Mouse (Mus musculus) layer of hippocampus, adult 9-11 months (tissue): ENCODE measurements around the gene Hjurp.

Experiments used
- DNase-seq: peaks from one replicate; pipeline ENCODE4 v3.0.0; 2022

Hjurp gene

GRCm38 (mm10) chr1:88219054-88219453 lies 58.4 kb downstream of the Hjurp start:
- DNase-seq: no peak

DNA sequence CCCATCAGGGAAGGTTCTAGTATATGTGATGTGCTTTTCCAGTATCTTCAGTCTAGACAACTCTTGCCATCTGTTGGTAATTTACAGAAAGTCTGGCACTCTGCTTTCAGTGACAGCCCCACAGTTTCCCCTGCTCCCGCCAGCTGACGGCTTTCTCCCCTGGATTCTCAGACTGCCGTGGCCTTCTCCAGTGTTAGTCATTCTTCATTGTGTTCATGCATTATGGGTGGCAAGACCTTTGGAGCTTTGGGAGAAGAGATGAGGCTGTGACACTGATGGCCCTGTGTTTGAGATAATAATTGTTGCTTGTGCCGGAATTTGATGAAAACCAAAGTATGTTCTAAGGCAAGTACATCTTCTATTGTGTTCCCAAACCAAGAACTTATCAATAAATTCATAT lies 58.8 kb downstream of the Hjurp start:
- DNase-seq: no peak

DNA sequence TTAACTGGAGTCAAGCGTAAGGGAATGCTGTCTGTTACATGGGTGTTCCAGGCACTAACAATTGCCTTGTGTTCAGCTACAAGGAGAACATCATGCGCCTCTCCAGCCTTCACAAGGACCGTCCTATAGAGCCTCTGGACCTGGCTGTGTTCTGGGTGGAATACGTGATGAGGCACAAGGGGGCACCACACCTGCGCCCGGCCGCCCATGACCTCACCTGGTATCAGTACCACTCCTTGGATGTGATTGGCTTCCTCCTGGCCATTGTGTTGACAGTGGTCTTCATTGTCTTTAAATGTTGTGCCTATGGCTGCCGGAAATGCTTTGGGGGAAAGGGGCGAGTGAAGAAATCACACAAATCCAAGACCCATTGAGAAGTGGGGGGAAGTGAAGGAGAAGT lies 59.4 kb downstream of the Hjurp start:
- DNase-seq: no peak

- DNase-seq: no peak
Observed at GRCm38 (mm10) chr1:88217576-88217975, 59.9 kb downstream of the Hjurp start.

DNA sequence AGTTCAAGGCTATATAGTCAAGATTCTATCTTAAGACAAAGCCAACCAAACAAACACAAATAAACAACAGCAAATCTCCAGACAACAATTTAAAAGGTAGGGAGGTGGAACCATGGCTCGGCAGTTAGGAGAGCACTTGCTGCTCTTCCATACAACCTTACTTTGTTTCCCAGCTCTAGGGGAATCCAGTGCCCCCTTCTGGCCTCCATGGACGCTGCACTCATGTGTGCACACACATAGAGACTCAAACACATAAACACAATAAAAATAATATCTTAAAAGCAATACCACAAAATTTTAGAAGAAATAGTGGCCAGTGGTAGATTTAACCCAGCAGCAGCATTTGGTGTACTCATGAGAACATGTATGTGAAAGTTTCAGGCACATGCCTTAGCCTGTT lies 60.3 kb downstream of the Hjurp start:
- DNase-seq: no peak

GRCm38 (mm10) chr1:88216551-88216950 lies 60.9 kb downstream of the Hjurp start:
- DNase-seq: no peak

DNA sequence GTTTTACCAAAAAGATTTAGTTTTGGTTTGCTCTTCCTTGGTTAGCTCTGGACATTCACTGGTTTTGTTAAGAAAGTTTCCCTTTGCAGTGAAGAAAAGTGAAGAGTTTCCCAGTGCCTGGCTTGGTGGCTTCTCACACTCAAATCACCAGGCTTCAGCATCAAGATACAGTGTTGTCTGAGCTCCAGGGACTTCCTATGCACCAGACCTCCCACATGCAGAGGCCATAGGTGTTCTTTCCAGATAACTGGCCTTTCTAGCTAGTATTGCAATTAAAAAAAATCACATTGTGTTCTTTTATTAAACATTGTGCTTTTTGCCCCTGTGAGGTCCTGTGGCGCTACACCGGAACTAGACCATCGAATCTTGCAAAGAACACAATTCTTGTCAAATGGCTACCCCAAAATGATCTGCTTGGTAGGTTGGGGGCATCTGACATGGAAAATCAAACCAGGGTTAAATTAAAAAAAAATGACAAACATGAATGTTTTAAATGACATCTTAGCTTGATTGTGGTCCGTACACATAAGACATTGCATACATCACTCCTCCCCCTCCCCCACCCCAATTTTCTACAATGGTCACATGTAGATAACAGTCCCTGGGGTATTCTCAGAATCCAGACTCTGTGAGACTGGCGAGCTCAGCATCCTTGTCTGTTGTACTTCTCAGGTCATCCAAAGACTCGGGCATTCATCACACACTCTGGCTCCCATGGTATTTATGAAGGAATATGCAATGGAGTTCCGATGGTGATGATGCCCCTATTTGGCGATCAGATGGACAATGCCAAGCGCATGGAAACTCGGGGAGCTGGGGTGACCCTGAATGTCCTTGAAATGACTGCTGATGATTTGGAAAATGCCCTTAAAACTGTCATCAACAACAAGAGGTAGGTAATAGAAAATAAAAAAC lies 61.7 kb downstream of the Hjurp start:
- DNase-seq: no peak

GRCm38 (mm10) chr1:88214462-88214952 lies 62.9 kb downstream of the Hjurp start:
- DNase-seq: no peak

DNA sequence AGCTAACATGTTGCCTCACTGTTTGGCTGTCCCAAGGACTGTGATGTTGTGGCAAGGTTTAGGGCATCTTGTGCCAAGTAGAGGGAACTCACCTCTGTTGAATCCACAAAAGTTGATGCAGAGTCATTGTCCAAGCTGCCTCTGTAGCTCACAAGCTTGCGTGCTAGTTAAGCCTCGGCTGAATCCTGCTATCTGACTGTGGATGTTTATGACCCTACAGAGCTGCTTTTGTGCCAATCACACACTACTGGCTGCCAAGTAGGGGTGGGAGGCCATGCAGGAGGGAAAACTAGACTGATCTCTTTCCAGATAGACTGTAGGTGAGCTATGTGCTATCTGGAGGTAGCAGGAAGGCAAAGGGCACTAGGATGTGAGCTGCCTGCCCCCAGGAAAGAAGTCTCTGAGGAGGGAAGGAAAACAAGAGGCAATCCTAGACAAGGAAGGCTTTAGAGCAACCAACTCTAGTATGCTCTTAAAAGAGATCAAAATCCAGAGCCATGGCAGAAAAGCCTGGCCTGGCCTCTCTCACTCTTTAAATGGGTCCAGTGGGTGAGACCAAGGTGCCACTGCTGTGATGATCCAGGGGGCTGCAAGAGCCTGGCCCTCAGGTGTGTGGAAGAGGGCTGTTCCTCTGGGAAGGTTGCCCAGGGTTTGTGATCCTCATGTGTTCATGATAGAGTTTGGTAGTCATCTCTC lies 63.5 kb downstream of the Hjurp start:
- DNase-seq: no peak

DNA sequence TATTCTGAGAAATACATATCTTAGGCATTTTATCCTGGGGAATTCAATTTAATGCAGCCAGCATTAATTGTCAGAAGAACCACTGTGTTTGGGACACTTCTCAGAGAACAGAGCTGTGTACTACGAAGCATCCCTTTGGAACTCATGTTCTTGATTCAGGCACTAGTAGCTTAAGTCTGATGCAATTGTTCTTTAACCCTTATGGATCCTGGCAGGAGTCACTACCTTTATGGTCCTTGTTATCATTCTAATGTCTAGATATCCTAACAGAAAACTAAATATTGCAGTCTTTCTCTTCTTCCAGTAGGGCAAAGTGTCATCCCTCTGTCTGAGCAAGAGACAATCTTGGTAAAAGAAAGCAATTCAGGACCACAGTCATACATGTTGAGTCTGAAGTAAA lies 64.4 kb downstream of the Hjurp start:
- DNase-seq: no peak
